Mouse (Mus musculus) activated CD4-positive, CD25-positive, alpha-beta regulatory T cell, adult 9 weeks (primary cell): ENCODE measurements around the gene Art4. TPM values are rescaled to one million over a fixed set of nuclear protein-coding genes. Genes with fewer than 3 reads are reported as not detected.

Source experiments
- polyA plus RNA-seq: library from polyadenylated mRNA; unstranded; fragments of 100-300 nt; shearing (Covaris generic); gene quantifications from one replicate; pipeline ENCODE4 v1.2.1, GENCODE M21; 2017

Gene Art4
- polyA plus RNA-seq, result 2.3 TPM

DNA sequence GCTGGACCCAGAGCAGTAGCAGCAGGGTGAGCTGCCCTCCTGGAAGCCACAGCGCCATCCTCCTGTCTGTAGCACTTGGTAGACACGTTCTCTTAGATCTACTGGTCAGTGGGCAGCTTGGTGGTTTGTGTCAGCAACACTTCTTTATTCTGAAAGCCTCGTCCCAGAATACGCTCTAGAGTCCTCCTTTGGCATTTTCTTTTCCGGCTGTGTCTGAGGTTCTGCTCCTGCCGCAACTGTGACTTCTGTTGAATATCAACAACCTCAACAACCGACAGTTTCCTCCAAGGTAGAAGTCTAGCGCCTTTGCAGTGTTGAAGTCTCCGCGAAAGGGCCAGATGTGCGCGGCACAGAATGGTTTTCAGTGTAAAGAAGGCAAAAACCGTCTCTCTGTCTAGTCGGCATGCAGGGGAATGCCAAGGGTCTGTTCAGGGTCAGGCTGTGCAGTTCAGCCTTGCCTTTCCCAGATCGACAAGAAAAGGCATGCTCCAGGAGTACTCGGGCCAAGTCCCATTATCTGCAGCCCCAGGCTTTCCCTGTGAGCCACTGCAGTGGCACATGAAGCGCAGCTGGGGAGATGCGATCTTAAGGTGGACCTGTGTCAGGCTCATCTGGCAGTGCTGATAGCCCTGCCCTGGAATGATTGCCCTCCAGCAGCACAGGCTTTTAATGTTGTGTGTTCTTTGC lies at the start of gene Art4:
Gene Art4, minus strand, starts transcription at position 548 of the 687 bp plus-strand sequence.

DNA sequence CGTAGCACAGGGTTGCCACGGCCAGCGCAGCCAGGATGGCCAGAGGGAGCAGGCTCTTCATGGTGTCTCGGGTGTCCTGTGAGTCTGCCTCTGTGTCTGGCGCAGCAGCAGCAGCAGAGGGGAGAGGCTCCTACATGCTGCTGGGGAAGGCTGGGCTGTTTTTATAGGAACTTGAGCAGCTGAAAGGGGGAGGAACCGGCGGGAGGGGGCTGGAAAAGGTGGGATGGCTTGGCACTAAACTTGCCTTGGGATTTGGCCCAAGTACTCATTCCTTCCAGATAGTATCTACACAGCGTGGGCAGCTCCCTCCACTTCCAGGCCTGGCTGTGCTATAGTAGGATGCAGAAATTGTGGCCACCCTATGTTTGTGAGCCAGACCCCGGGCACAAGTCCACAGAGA lies 18.1 kb upstream of the Art4 start, which contains the start of gene Mgp:
Gene Mgp, minus strand, starts transcription at position 154 of the 400 bp plus-strand sequence.

DNA sequence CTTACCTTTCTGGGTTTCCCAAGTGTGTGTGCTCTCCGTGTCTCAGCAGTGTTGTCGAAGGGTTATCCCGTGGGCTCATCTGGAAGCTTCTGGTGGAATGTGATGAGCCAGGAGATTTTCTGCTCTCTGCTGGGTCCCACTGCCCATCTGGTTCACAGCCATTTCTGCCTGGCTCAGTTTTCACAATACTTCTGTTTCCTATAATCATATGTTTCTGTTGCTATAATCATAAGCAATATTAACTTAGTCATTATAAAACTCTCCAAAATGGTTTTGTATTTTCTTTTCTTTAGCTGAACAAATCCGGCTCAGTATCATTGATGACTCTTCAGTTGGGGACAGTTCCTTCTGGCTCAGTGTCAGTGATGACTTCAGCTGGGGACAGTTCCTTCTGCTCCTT lies 22.2 kb downstream of the Art4 start, which contains the start of gene Smco3:
Gene Smco3, minus strand, starts transcription at position 101 of the 400 bp plus-strand sequence.

DNA sequence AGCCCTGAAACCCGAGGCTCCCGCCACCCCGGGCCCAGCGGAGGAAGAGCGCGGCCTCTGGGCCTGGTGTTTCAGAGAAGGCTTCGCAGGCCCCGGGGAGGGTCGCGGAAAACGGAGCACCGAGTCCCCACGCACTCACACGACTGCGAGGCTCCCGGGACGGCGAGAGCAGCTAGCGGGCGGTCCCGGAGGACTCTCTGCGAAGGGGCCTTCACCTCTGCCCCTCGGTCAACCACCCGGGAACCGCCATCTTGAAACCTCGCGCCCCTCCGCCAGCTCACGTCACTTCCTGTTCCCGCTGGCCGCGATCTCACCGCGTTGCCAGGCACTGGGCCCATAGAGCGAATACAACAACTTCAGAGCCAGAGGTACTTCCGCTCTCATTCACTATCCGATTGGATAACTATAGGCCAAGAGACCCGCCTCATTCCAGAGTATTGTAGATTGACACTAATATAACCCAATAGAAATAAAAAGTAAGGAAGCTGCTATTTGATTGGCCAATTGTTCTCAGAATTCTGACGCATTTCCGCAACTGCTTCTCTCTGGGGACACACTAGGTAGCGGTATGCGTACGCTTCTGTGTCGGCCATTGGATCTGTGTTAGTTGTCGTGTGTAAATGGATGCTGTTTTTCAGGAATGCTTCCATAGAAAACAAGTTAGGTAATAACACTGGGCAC lies 29.5 kb downstream of the Art4 start, which contains the start of gene Wbp11:
Gene Wbp11, minus strand, starts transcription at position 353 of the 681 bp plus-strand sequence.

DNA sequence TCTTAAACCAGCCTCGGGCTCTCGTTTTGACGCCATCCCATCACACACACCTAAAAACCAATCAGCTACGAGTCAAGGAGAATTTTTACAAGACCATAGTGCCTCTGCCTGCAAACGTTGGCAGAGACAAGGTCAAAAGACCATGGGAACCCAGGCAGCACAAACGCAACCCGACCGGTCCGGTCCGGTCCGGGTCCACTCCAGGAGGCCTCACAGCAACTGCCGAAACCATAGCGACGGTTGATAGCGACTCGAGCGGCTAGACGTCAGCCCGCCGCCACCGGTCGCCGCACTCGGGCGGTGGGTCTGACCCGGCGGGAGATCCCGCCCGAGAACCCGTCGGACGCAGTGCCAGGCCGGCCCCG lies 30.0 kb downstream of the Art4 start, which contains the start of gene BC049715:
Gene BC049715, plus strand, starts transcription at position 111 of the 365 bp plus-strand sequence.

DNA sequence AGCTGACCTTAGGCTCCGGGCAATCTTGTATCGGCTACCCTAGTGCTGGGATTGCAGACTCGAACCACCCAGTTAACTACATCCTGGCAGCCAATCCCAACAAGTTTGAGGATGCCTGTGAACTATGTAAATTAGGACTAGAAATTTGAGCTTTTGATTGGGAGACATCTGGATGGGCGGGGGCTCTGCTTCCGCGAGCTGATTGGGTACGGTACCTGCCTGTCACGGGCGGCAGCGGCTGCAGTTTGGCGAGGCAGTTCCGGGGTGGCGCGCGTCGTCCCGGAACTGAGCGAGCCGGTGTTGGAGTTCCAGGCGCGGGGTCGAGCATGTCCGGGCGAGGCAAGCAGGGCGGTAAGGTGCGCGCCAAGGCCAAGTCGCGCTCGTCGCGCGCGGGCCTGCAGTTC lies 49.5 kb downstream of the Art4 start, which contains the start of gene H2afj:
Gene H2afj, plus strand, starts transcription at position 231 of the 404 bp plus-strand sequence.

DNA sequence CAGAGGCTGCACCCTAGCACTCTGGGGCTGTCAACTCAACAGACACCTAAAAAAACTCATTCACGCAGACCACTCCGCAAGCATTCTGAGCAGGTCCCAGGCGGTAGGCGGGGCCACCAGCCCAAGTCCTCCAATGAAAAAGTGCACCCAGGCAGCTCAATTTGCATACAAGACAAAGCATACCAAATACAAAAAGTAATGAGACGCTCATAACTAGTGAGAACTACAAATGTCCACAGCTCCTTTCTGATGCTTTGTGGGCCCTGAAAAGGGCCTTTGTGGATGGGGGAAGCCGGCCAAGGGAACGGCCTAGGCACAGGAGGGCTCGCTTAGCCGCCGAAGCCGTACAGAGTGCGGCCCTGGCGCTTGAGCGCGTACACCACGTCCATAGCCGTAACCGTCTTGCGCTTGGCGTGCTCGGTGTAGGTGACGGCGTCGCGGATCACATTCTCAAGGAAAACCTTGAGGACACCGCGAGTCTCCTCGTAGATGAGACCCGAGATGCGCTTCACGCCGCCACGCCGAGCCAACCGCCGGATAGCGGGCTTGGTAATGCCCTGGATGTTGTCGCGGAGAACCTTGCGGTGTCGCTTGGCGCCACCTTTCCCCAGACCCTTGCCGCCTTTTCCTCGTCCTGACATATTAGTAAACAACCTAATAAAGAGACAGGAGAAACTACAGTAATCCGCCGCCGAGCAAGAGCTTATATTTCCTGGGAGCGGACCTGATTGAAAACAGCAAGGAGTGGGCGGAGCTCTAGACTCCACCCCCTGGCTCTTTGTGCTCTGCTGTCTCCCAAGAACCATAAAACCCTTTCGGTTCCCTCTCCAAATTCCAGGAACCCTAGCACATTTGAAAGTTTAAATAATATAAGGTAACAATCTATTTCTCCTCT lies 53.5 kb downstream of the Art4 start, which contains the start of gene Hist4h4:
Gene Hist4h4, minus strand, starts transcription at position 677 of the 895 bp plus-strand sequence.

Other genes with a start within 250 kb of the Art4 start
- 2.5 TPM for gene Plbd1, start 195.8 kb downstream of the Art4 start, polyA plus RNA-seq
- not detected for gene Gucy2c, start 76.0 kb downstream of the Art4 start, polyA plus RNA-seq
- gene Hist4h4, start 53.3 kb downstream of the Art4 start, polyA plus RNA-seq, result 1.2 TPM
- gene H2afj, start 49.5 kb downstream of the Art4 start, polyA plus RNA-seq, result 43.2 TPM
- gene BC049715, start 30.1 kb downstream of the Art4 start, polyA plus RNA-seq, result 1.7 TPM
- 100 TPM for gene Wbp11, start 29.5 kb downstream of the Art4 start, polyA plus RNA-seq
- gene Smco3, start 22.3 kb downstream of the Art4 start, polyA plus RNA-seq, result not detected
- gene Mgp, start 18.1 kb upstream of the Art4 start, polyA plus RNA-seq, result not detected
- gene Erp27, start 64.4 kb upstream of the Art4 start, polyA plus RNA-seq, result 1.7 TPM
- not detected for gene Pde6h, start 66.1 kb upstream of the Art4 start, polyA plus RNA-seq
- gene Arhgdib, start 84.2 kb upstream of the Art4 start, polyA plus RNA-seq, result 2,714 TPM